Mouse (Mus musculus) layer of hippocampus, adult 9-11 months (tissue): ENCODE measurements around the gene Naa80.
A peak's percentile ranks its signal among the peaks of the same experiment; 100 is the strongest.
"Not testable (repeated sequence)": the region's sequence is repeated elsewhere in the genome, so short reads cannot be mapped to it uniquely, and the experiment has no call there.

Experiments
- DNase-seq: peaks from one replicate; pipeline ENCODE4 v3.0.0; 2022

Gene Naa80

GRCm38 (mm10) chr9:107551117-107551889 lies 27.4 kb upstream of the Naa80 start, which contains the start of gene Rassf1:
Gene Rassf1 (plus strand): TSS chr9:107551555.
- no peak for DNase-seq

DNA sequence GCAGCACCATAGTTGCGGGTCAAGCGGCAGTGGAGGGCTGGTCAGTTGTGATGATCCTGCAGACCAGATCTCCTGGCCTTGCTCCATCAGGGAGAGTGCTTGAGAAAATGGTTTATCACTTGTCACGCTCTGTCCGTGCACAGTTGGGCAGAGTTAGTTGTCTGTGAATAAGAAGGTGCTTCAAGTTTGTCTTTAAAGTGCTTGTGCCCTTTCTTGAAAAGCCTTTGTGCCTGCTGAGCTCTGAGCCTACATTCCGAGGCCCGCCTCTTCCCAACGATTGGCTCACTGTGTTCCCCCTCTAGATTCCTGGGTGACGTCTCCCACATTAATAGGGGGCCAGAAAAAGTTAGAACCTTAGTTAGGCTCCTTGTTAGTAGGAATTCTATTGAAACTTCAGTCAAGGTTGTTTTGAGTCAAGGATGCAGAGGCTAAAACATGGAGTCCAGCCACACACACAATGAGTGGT lies 26.8 kb upstream of the Naa80 start:
- DNase-seq = no peak

GRCm38 (mm10) chr9:107552690-107553393 lies 25.8 kb upstream of the Naa80 start:
- DNase-seq = no peak

DNA sequence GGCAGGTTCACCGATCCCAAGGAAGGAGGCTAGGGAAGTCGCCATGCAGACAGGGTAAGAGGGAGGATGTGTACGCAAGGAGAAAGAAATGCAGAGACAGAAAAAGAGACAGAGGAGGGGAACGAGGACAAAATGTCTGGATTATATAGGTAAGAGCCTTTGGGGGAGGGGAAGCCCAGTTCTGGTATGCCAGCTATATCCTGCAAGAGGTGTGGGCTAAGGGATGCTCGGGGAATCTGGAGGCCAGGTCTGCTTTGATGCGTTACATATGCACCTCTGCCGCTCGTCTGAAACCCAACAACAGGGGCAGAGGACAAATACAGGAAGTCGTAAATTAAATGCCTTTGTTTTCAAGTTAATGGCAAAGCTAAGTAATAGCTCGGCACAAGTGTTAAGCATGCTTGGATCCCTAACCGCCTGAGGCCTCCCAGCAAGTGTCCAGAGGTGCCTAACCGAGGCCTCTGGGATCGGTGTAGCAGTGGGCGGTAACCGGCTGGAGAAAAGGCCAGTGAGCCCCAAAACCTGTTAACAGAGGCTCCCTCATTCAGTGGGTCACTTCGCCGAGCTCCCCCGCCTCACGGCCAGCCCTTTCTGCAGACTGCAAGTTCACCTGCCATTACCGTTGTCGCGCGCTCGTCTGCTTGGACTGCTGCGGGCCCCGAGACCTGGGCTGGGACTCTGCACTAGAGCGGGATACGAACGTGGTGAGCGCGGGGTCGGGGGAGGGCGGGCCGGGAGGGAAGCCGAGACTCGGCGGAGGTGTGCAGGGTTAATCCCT lies 25.0 kb upstream of the Naa80 start:
- DNase-seq = no peak

DNA sequence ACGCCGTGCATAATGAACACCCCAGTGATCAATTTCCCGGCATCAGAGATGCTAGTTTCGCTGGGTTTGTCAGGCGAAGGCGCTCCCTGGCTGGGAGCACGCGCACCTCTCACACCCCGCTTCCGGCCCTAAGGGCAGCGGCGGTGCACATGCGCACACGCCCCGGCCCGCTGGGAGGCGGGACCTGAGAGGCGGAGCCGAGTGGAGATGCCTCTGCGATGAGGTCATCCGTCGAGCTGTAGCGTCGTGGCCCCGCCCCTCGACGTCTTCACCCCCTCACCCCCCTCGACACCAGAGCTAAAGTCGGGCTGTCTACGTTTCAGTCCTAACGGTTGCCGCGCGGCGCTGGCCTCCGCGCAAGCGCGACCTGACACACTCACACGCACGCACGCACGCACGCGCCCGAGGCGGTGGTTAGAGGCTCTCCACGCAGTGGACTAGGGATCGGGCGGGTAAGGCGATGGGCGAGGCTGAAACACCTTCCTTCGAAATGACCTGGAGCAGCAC lies 24.3 kb upstream of the Naa80 start:
- peak; percentile 97 for DNase-seq

- no peak for DNase-seq
Observed at GRCm38 (mm10) chr9:107555031-107555457, 23.6 kb upstream of the Naa80 start.

- DNase-seq = no peak
Observed at GRCm38 (mm10) chr9:107555701-107556100, 23.0 kb upstream of the Naa80 start.

DNA sequence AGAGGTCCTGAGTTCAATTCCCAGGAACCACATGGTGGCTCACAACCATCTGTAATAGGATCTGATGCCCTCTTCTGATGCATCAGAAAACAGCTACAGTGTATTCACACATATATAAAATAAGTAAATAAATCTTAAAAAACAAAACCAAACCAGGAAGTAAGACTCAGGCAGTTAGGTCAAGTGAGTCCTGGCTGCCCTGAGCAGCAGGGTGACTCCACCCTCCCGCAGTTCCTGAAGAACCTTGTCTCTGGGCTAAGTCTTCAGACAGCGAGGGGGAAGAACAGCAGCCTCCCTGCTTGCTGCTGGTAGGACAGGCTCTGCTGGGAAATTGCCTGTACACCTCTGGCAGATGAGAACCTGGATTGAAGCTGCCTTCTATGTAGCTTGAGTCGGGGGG lies 22.3 kb upstream of the Naa80 start:
- no peak for DNase-seq

DNA sequence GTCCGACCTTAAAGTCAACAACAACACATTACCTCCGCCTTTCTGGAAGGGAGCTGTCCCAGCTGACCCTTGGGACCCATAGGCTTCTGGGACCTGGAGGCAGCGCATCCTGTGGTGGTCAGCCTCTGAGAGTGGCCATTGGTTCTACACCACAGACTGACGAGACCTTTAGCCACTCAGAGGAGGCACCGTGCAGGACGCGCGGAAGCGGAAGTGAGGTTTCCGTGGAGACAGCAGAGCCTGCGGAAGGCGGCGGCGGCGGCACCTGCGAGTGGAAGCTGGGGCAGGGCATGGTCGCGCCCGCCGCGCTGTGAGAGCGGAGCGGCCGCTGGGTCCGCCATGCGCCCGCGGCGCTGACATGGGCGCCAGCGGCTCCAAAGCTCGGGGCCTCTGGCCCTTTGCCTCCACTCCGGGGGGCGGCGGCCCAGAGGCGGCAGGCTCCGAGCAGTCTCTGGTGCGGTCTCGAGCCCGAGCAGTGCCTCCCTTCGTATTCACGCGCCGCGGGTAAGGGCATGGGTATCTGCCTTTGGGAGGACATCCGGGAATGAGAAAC lies 15.6 kb upstream of the Naa80 start, which contains the start of gene Tusc2:
Gene Tusc2 (plus strand): TSS at position 227 of the 553 bp plus-strand sequence.
- peak; percentile 97 for DNase-seq

DNA sequence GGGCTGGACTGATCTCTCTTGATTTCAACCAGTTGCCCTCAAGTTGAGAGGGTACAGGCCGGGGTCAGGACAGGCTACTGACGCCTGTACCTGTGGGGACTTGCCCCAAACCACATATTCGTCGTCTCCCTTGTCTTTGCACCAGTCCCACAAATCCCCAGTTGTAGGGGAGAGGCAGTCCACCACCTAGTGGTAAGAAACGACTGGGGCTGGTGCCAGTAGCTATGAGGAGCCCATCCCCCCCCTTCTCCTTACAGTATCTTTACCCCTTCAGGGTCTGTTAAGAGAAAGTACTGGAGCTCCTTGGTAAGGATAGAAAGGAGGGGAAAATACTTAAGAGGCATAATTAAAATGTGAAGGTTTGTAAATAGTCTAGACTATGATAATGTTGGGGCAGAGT lies 13.1 kb upstream of the Naa80 start:
- not testable (repeated sequence) for DNase-seq

DNA sequence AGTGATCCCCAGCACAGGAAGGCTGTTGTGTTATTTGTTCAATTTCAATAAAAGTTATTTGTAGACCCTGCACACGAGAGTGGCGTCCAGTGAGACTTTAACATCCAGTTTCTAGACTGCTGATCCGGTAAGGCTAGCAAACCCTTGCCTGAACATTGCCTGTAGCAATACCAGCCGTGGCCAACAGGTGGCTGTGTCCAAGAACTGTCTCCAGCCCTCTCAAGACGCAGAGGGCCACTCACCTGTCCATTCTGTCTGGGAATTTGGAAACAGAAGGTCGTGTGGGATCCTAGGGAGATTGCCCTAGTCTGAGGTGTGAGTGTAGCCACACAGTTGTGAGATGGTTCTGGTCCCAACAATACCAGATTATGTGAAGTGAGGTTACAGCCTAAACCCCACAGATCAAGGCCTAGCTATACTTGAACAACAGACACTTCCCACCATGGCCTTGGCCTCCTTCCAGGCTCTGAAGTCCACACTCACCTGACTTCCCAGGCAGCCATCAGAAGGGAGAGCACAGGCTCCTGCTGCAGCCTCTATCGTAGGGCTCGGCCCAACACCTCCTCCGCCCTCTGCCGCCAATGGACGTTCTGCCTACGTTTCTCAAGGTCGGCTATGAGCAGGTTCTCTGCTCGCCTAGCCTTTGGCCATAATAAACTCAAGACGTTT lies 12.5 kb upstream of the Naa80 start:
- DNase-seq = no peak

GRCm38 (mm10) chr9:107566855-107567254 lies 11.8 kb upstream of the Naa80 start:
- DNase-seq = no peak

DNA sequence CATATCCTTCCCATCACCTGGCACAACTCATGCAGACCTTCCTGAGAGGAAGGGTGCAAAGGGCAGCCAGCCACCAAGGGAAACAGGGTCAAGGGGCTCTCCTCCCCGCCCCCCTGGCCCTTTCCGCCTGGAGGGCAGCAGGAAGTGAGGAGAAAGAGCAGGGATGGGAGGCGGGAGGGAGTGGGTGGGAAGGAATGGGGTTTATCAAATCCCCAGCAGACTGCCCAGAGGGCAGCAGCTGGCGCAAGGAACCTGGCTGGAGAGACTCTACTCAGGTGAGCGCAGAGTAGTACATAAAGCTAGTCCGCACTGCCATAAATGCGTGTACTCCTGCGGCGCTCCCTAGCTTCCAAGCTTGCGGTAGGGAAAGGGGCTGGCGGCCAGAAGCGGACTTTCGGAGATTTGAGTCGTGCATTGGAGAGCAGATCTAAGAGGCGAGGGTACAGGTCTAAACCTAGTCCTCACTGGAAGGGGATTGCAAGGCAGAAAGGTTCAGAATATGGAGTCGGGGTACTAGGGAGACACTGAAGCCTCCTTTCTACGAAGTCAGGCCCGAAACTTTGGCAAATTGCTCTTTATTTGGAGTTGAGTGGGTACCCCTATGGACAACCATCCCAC lies 10.9 kb upstream of the Naa80 start, which contains the start of gene Hyal2:
Gene Hyal2 (plus strand): TSS at position 244 of the 618 bp plus-strand sequence.
- no peak for DNase-seq

- DNase-seq = peak; percentile 87
Observed at GRCm38 (mm10) chr9:107568331-107569261, 10.1 kb upstream of the Naa80 start.

GRCm38 (mm10) chr9:107569270-107569669 lies 9.4 kb upstream of the Naa80 start:
- DNase-seq = no peak

- no peak for DNase-seq
Observed at GRCm38 (mm10) chr9:107570016-107570415, 8.7 kb upstream of the Naa80 start.

- no peak for DNase-seq
Observed at GRCm38 (mm10) chr9:107570845-107571244, 7.8 kb upstream of the Naa80 start.

DNA sequence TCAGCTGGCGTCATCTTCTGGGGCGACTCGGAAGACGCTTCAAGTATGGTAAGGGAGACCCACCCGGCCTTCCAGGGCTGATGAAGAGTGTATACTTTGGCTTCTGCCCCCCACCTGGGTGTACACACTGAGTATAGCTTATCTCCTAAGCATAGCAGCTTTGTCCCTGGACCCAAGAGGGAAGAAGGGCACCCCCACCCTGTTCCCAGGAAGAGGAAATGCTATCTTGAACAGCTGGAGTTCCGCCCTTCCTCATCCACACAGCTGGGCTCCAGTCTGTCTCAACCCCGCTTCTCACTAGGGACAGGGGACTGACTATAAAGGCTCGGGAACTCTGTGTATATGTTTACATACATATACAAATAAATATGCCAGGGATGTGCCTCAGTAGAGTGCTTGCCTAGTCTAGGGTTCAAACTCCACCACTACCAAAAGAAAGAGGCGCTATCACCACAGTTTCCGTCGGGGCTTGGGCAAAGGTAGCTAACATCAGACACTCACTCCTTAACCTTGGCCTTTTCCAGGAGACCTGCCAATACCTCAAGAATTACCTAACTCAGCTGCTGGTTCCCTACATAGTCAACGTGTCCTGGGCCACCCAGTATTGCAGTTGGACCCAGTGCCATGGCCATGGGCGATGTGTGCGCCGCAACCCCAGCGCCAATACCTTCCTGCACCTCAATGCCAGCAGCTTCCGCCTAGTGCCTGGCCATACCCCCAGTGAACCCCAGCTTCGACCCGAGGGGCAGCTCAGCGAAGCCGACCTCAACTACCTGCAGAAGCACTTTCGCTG lies 7.0 kb upstream of the Naa80 start:
- DNase-seq = no peak

DNA sequence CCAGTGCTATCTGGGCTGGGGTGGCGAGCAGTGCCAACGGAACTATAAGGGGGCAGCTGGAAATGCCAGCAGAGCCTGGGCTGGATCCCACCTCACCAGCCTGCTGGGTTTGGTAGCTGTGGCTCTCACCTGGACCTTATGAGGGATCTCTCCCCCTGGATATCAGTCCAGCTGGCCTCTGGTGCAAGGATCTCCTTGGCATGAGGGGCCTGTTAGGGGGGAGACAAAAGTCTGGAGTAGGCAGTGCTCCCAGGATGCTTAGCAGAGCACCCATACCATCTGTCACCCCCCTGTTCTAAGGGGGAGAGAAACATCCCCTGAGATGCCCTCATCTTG lies 6.4 kb upstream of the Naa80 start:
- DNase-seq = no peak

DNA sequence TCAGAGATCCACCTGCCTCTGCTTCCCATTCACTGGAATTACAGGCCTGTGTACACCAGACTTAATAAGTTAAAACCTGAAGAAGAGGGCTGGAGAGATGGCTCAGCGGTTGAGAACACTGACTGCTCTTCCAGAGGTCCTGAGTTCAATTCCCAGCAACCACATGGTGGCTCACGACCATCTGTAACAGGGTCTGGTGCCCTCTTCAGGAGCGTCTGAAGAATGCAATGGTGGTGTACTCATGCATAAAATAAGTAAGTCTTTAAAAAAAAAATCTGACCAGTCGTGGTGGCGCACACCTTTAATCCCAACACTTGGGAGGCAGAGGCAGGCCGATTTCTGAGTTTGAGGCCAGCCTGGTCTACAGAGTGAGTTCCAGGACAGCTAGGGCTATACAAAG lies 4.9 kb upstream of the Naa80 start:
- not testable (repeated sequence) for DNase-seq
